Mouse (Mus musculus) intestine, postnatal 0 days (tissue): ENCODE measurements around the gene Zbtb41. TPM values are rescaled to one million over a fixed set of nuclear protein-coding genes. Genes with fewer than 3 reads are reported as not detected.

ENCODE experiments used
- ATAC-seq: fragments of 200-750 bp; cut with Nextera tagmentation; 2 replicates; pipeline ENCODE4 v1.8.0; 2017; ENCODE audit warnings: mild to moderate bottlenecking, moderate TSS enrichment, moderate library complexity
- H3K27ac ChIP-seq: fragments of 300-500 bp; sonication (generic); 2 replicates; pipeline ENCODE4 v1.5.1; 2014; ENCODE audit warnings: mild to moderate bottlenecking, low read depth, low read length, moderate library complexity
- H3K27me3 ChIP-seq: fragments of 300-500 bp; sonication (generic); replicated peaks from 2 replicates; pipeline ENCODE4 v1.6.1; 2014; ENCODE audit warnings: low read length, mixed read lengths; ENCODE audit not compliant: control insufficient read depth, insufficient read depth
- H3K36me3 ChIP-seq: fragments of 300-500 bp; sonication (generic); 2 replicates; pipeline ENCODE4 v1.6.1; 2014; ENCODE audit warnings: mild to moderate bottlenecking, moderate library complexity; ENCODE audit not compliant: control insufficient read depth, insufficient read depth
- H3K4me1 ChIP-seq: fragments of 300-500 bp; sonication (generic); replicated peaks from 2 replicates; pipeline ENCODE4 v1.6.1; 2014; ENCODE audit warnings: antibody characterized with exemption, low read length, mixed read lengths; ENCODE audit not compliant: control insufficient read depth, insufficient read depth
- H3K4me2 ChIP-seq: fragments of 300-500 bp; sonication (generic); replicated peaks from 2 replicates; pipeline ENCODE4 v1.6.1; 2014; ENCODE audit warnings: low read depth, mild to moderate bottlenecking, moderate library complexity
- H3K4me3 ChIP-seq: fragments of 300-500 bp; sonication (generic); 2 replicates; pipeline ENCODE4 v1.5.1; 2014; ENCODE audit warnings: low read depth, low read length
- H3K9ac ChIP-seq: fragments of 300-500 bp; sonication (generic); 2 replicates; pipeline ENCODE4 v1.6.1; 2014; ENCODE audit warnings: mild to moderate bottlenecking, low read depth, low read length
- H3K9me3 ChIP-seq: fragments of 300-500 bp; sonication (generic); 2 replicates; pipeline ENCODE4 v1.6.1; 2016; ENCODE audit warnings: mixed run types; ENCODE audit not compliant: control insufficient read depth
- CTCF ChIP-seq: sonication (generic); IDR thresholded peaks from 2 replicates; pipeline ENCODE4 v1.5.1; 2016; ENCODE audit warnings: low read depth, mild to moderate bottlenecking, control low read depth, antibody characterized with exemption, moderate library complexity
- WGBS: fragments of 180-500 bp; shearing (Covaris S2); extraction: QIAGEN DNeasy Blood & Tissue Kit; methylation state at CpG from one replicate; pipeline ENCODE4 v1.1.7; 2014; 5-methylcytosine and 5-hydroxymethylcytosine counted together
- polyA plus RNA-seq: library from polyadenylated mRNA; unstranded; fragments of >200 nt; fragmentation: Nextera tagmentation; extraction: Ambion mirVana; gene quantifications from 2 replicates; pipeline ENCODE4 v1.2.1, GENCODE M21; 2015

Gene Zbtb41
- polyA plus RNA-seq, 1 experiment from 2014 or later, result 2.4 TPM

DNA sequence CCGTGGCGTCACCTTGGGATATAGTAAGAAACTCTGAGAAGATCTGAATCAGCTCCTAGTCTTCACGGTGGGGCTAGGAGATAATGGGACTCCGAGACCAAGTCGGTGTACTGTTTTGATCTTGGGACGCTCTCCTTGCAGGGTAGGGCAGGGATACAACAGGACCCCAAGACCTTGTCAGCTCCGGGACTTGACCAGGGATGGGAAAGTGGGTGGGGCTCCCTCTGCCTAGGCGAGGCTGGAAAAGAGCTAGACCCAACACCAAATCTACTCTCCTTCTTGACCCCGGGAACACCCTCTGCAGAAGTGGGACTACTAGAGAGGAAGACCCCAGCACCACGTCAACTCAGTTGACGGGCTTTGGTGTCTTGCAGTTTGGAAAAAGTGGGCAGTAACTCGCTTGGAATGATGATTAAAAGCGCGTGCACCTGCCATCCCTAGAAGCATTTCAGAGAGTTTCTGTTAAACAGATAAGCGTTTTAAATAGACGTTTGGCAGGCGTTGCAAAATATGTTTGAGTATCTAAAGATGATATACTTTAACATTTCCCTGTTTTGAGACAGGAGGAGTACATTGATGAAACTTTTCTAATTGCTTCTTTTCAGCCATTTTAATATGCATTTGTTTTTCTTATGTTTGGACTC is 33.3 kb downstream of the Zbtb41 start:
- Histone ChIP-seq H3K9ac (peak overlapping the region; percentile 53), H3K36me3 (no peaks in the 10 kb centered on the region), H3K4me1 (0 out of 2 replicates have a peak, but pooled peaks cover 6% of the 10 kb centered on the region), H3K27me3 (no peaks in the 10 kb centered on the region), H3K4me3 (peak overlapping the region; percentile 70), H3K4me2 (peak overlapping the region; percentile 95), H3K9me3 (no peaks in the 10 kb centered on the region), H3K27ac (no peak overlapping the region)
- peak; percentile 11; the same call in 1 of the 2 replicates for ATAC-seq
- WGBS, result 1% methylated on average over 17 of the region's 17 CpGs
- no peak for TF ChIP-seq CTCF

DNA sequence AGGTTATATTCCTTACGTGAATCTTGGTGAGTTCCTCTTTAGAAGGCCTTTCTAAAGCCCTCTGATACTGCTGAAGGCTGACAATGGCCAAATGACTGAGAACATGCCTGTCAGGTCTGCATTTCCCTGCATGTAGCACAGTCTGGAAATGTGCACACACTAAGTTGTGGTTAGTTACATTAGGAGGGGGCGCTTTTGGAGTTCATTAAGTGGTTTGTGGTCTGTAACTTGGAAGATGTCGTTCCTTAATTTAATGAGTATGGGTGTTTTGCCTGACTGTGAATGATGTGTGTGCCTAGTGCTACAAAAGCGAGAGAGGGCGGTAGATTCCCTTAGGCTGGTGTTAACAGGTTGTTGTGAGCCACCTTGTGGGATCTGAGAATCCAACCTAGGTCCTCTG is 38.7 kb downstream of the Zbtb41 start:
- Histone ChIP-seq H3K36me3 (peaks cover 10% of the 10 kb centered on the region), H3K4me3 (no peak overlapping the region), H3K9me3 (no peaks in the 10 kb centered on the region), H3K4me1 (no peaks in the 10 kb centered on the region), H3K27ac (no peak overlapping the region), H3K4me2 (no peak overlapping the region), H3K27me3 (no peaks in the 10 kb centered on the region), H3K9ac (no peak overlapping the region)
- no peak for ATAC-seq
- WGBS, result 89% methylated on average over 5 of the region's 5 CpGs
- TF ChIP-seq CTCF, result no peak

DNA sequence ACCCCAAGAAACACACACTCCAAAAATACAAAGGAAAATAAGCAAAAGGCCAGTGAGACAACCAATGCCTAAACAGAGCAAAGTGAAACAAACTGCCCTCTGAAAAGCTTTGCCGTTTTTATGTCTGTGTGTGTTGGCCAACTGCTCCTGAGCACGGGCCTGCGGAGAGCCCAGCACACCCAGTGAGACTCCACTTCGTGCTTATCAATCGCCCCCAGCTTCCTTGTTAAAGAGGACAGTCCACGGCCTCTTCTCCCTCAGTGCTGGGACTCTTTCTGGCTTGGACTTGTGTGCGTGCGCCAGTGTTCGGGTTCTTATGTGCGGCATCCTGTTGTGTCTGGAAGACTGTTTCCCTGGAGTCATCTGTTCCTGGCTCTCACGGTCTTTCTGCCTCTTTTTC is 43.8 kb downstream of the Zbtb41 start:
- no peaks in the 10 kb centered on the region for H3K9me3 ChIP-seq
- no peak overlapping the region for H3K27ac ChIP-seq
- H3K4me2 ChIP-seq, result no peak overlapping the region
- H3K36me3 ChIP-seq, result peaks cover 26% of the 10 kb centered on the region
- H3K4me3 ChIP-seq, result no peak overlapping the region
- WGBS, result 92% methylated on average over 11 of the region's 11 CpGs
- no peak for ATAC-seq
- H3K9ac ChIP-seq, result no peak overlapping the region
- no peak for TF ChIP-seq CTCF
- no peaks in the 10 kb centered on the region for H3K4me1 ChIP-seq
- no peaks in the 10 kb centered on the region for H3K27me3 ChIP-seq

DNA sequence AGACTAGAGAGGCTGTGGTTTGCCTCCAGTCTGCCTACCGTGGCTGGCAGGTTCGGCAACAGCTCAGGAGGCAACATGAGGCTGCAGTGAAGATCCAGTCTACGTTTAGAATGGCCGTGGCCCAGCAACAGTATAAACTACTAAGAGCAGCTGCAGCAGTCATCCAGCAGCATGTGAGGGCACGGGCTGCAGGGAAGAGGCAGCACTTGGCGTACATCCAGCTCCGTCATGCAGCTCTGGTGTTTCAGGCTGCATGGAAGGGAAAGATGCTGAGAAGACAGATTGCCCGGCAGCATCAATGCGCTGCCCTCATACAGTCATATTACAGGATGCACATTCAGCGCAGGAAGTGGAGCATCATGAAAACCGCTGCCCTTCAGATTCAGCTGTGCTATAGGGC is 56.8 kb downstream of the Zbtb41 start:
- peaks cover 53% of the 10 kb centered on the region for H3K36me3 ChIP-seq

DNA sequence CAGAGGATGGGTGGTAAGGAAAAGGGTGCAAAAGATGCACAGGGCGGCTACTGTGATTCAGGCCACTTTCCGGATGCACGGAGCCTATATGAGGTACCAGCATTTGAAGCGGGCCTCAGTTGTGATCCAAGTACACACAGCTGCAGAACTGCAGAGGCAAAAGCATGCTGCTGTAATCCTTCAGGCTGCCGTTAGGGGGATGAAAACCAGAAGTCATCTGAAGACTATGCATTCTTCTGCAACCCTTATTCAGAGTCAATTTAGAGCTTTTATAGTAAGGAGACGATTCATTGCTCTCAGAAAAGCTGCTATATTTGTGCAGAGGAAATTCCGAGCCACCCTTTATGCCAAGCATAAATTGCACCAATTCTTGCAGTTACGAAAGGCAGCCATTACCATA is 58.2 kb downstream of the Zbtb41 start:
- 91% methylated on average over 8 of the region's 8 CpGs for WGBS
- H3K27ac ChIP-seq, result no peak overlapping the region
- H3K9ac ChIP-seq, result no peak overlapping the region
- H3K27me3 ChIP-seq, result no peaks in the 10 kb centered on the region
- ATAC-seq, result no peak
- no peaks in the 10 kb centered on the region for H3K9me3 ChIP-seq
- no peak overlapping the region for H3K4me3 ChIP-seq
- peaks cover 47% of the 10 kb centered on the region for H3K36me3 ChIP-seq
- no peak for TF ChIP-seq CTCF
- no peak overlapping the region for H3K4me2 ChIP-seq
- H3K4me1 ChIP-seq, result no peaks in the 10 kb centered on the region

More for the DNA sequence above, 56.8 kb downstream of the Zbtb41 start:
- Histone ChIP-seq H3K27me3 (no peaks in the 10 kb centered on the region), H3K4me3 (no peak overlapping the region), H3K27ac (no peak overlapping the region), H3K9me3 (no peaks in the 10 kb centered on the region), H3K4me2 (no peak overlapping the region), H3K9ac (no peak overlapping the region), H3K4me1 (no peaks in the 10 kb centered on the region)
- no peak for TF ChIP-seq CTCF
- no peak for ATAC-seq
- WGBS, result 91% methylated on average over 11 of the region's 11 CpGs

DNA sequence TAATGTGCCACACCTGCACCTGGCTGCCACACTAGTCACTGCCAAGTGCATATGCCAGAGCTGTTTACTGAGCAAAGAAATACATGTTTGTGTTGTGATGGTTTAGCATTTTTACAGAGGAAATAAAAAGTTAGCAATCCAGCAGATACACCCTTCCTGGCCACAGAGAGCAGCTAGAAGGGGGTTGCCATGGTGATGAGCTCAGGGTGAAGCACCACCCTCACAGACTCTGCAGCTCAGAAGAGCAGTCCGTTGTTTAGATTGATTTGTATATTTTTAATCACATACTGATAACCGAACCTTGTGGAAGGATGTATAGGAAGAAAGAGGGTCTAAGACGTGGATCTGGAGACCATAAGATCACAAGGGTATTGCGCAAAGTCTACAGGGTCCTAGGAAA is 59.1 kb downstream of the Zbtb41 start:
- Histone ChIP-seq H3K9ac (no peak overlapping the region), H3K4me2 (no peak overlapping the region), H3K4me3 (no peak overlapping the region), H3K27ac (no peak overlapping the region), H3K4me1 (no peaks in the 10 kb centered on the region), H3K36me3 (peaks cover 40% of the 10 kb centered on the region), H3K9me3 (no peaks in the 10 kb centered on the region), H3K27me3 (no peaks in the 10 kb centered on the region)
- TF ChIP-seq CTCF, result no peak
- WGBS, result 75% methylated on average over 4 of the region's 4 CpGs
- no peak for ATAC-seq
